Mouse (Mus musculus) B cell, adult 2 months (primary cell): Measurements from ENCODE around the gene Insc.

Experiments
- DNase-seq, 2 experiments: peaks; one replicate each; pipeline ENCODE4 v3.0.0; 2022

Gene Insc

GRCm38 (mm10) chr7:114765273-114765672 is 21.8 kb downstream of the Insc start:
- DNase-seq, result no peak

GRCm38 (mm10) chr7:114766523-114766922 is 23.0 kb downstream of the Insc start:
- no peak for DNase-seq

GRCm38 (mm10) chr7:114768516-114768915 is 25.0 kb downstream of the Insc start:
- no peak for DNase-seq

- DNase-seq, result no peak
Measured at GRCm38 (mm10) chr7:114769041-114769440, 25.5 kb downstream of the Insc start.

- no peak for DNase-seq
Measured at GRCm38 (mm10) chr7:114770586-114770985, 27.1 kb downstream of the Insc start.

- DNase-seq, result no peak
Measured at GRCm38 (mm10) chr7:114771801-114772200, 28.3 kb downstream of the Insc start.

- DNase-seq, result no peak
Measured at GRCm38 (mm10) chr7:114773781-114774180, 30.3 kb downstream of the Insc start.

- DNase-seq, result no peak
Measured at GRCm38 (mm10) chr7:114775856-114776255, 32.4 kb downstream of the Insc start.

- no peak for DNase-seq
Measured at GRCm38 (mm10) chr7:114778156-114778770, 34.8 kb downstream of the Insc start.

GRCm38 (mm10) chr7:114779056-114779660 is 35.7 kb downstream of the Insc start:
- no peak for DNase-seq

- no peak for DNase-seq
Measured at GRCm38 (mm10) chr7:114783291-114783690, 39.8 kb downstream of the Insc start.

- no peak for DNase-seq
Measured at GRCm38 (mm10) chr7:114791087-114791486, 47.6 kb downstream of the Insc start.

- DNase-seq, result no peak
Measured at GRCm38 (mm10) chr7:114792026-114792425, 48.5 kb downstream of the Insc start.

- no peak for DNase-seq
Measured at GRCm38 (mm10) chr7:114794400-114794799, 50.9 kb downstream of the Insc start.

- DNase-seq, result no peak
Measured at GRCm38 (mm10) chr7:114802576-114802975, 59.1 kb downstream of the Insc start.

GRCm38 (mm10) chr7:114805311-114805710 is 61.8 kb downstream of the Insc start:
- no peak for DNase-seq

- no peak for DNase-seq
Measured at GRCm38 (mm10) chr7:114807343-114807742, 63.8 kb downstream of the Insc start.

- no peak for DNase-seq
Measured at GRCm38 (mm10) chr7:114808341-114808740, 64.8 kb downstream of the Insc start.

GRCm38 (mm10) chr7:114817291-114817806 is 73.9 kb downstream of the Insc start:
- peak; percentile 85 to 86 for DNase-seq

GRCm38 (mm10) chr7:114817879-114818278 is 74.4 kb downstream of the Insc start:
- DNase-seq, result no peak

- no peak for DNase-seq
Measured at GRCm38 (mm10) chr7:114818351-114818750, 74.9 kb downstream of the Insc start.

GRCm38 (mm10) chr7:114818836-114819235 is 75.3 kb downstream of the Insc start:
- no peak for DNase-seq

GRCm38 (mm10) chr7:114822736-114823135 is 79.2 kb downstream of the Insc start:
- no peak for DNase-seq

- DNase-seq, result no peak
Measured at GRCm38 (mm10) chr7:114827360-114827759, 83.9 kb downstream of the Insc start.
